Mouse (Mus musculus) right cerebral cortex, postnatal 36 days (tissue): ENCODE measurements around the gene Fam171a1.

ENCODE experiments used
- DNase-seq, 2 experiments: peaks; one replicate each; pipeline ENCODE4 v3.0.0; 2022; ENCODE audit warnings: low spot score in 2 of 2, mixed read lengths in 1 of 2

Gene Fam171a1

GRCm38 (mm10) chr2:3138308-3138707 lies 24.3 kb downstream of the Fam171a1 start:
- no peak for DNase-seq

- DNase-seq, result no peak
Measured at GRCm38 (mm10) chr2:3139065-3139464, 25.0 kb downstream of the Fam171a1 start.

GRCm38 (mm10) chr2:3139578-3139977 lies 25.6 kb downstream of the Fam171a1 start:
- no peak for DNase-seq

GRCm38 (mm10) chr2:3140585-3140984 lies 26.6 kb downstream of the Fam171a1 start:
- no peak for DNase-seq

GRCm38 (mm10) chr2:3141804-3142203 lies 27.8 kb downstream of the Fam171a1 start:
- DNase-seq, result no peak

GRCm38 (mm10) chr2:3144291-3144690 lies 30.3 kb downstream of the Fam171a1 start:
- DNase-seq, result no peak

- DNase-seq, result no peak
Measured at GRCm38 (mm10) chr2:3147550-3148157, 33.6 kb downstream of the Fam171a1 start.

- DNase-seq, result no peak
Measured at GRCm38 (mm10) chr2:3148731-3149130, 34.7 kb downstream of the Fam171a1 start.

- no peak for DNase-seq
Measured at GRCm38 (mm10) chr2:3150324-3150723, 36.3 kb downstream of the Fam171a1 start.

GRCm38 (mm10) chr2:3151336-3151735 lies 37.3 kb downstream of the Fam171a1 start:
- no peak for DNase-seq

- no peak for DNase-seq
Measured at GRCm38 (mm10) chr2:3154091-3154665, 40.2 kb downstream of the Fam171a1 start.

GRCm38 (mm10) chr2:3154986-3155385 lies 41.0 kb downstream of the Fam171a1 start:
- no peak for DNase-seq

- DNase-seq, result no peak
Measured at GRCm38 (mm10) chr2:3157030-3157429, 43.0 kb downstream of the Fam171a1 start.

- no peak for DNase-seq
Measured at GRCm38 (mm10) chr2:3157661-3158344, 43.8 kb downstream of the Fam171a1 start.

- DNase-seq, result no peak
Measured at GRCm38 (mm10) chr2:3158682-3159412, 44.8 kb downstream of the Fam171a1 start.

- DNase-seq, result no peak
Measured at GRCm38 (mm10) chr2:3161578-3161977, 47.6 kb downstream of the Fam171a1 start.

GRCm38 (mm10) chr2:3163501-3164076 lies 49.6 kb downstream of the Fam171a1 start:
- no peak for DNase-seq

- no peak for DNase-seq
Measured at GRCm38 (mm10) chr2:3165037-3165600, 51.1 kb downstream of the Fam171a1 start.

GRCm38 (mm10) chr2:3165890-3166605 lies 52.0 kb downstream of the Fam171a1 start:
- DNase-seq, result no peak

- DNase-seq, result no peak
Measured at GRCm38 (mm10) chr2:3168719-3169402, 54.8 kb downstream of the Fam171a1 start.

GRCm38 (mm10) chr2:3169403-3169747 lies 55.4 kb downstream of the Fam171a1 start:
- no peak for DNase-seq
